Mouse (Mus musculus): ENCODE results near the gene Gm17482. TPM values are rescaled to one million over a fixed set of nuclear protein-coding genes. Genes with fewer than 3 reads are reported as not detected.

Gm17482 gene
- polyA plus RNA-seq, 2 experiments: not detected

GRCm38 (mm10) chr6:115255171-115255570, 28.0 kb downstream of the Gm17482 start:
- Histone ChIP-seq H3K9me3 (ENCODE audit: control insufficient read depth, low read length) (no peaks in the 10 kb centered on the region), H3K27ac (no peak overlapping the region), H3K9ac (replicated peaks) (no peak overlapping the region), H3K4me3 (ENCODE audit: insufficient read depth in 1 of 2, low read depth in 2 of 2, low read length in 2 of 2) (no peak overlapping the region), H3K27me3 (ENCODE audit: control insufficient read depth, insufficient read depth, low read length) (no peaks in the 10 kb centered on the region), H3K4me2 (ENCODE audit: low read depth) (no peak overlapping the region), H3K4me1 (replicated peaks; ENCODE audit: control insufficient read depth in 2 of 2, insufficient read depth in 2 of 2, low read length in 1 of 2) (no peaks in the 10 kb centered on the region), H3K36me3 (replicated peaks; ENCODE audit: control insufficient read depth, insufficient read depth, low read depth) (no peaks in the 10 kb centered on the region)
- ATAC-seq (ENCODE audit: insufficient read depth): no peak
- DNase-seq (ENCODE audit: low read depth in 3 of 3, low spot score in 3 of 3): no peak
- WGBS (ENCODE audit: insufficient replicate concordance): 55% methylated on average over 3 of the region's 3 CpGs
- no peak for TF ChIP-seq EP300 (IDR thresholded peaks at IDR 0.05; ENCODE audit: low read depth)
- TF ChIP-seq CTCF (IDR thresholded peaks at IDR 0.05; ENCODE audit: low read depth): no peak

DNA sequence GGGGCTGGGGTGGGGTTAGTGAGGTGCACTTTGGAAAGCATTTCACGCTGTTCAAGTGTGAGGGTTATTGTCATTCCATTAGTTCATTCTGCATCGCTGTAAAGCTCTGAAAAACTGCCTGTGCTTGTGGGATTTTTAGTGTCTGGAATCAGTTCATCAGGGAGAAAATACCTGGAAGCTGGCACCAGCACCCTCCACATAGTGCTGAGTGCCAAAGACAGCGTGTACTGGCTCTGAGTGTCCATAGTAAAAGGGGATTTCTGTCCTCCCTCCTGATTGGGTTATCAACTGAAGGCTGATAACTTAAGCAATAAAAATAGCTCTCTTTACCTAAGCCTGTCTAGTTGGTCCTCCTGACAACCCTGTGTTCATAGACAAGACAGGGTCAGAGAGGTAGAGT, 33.4 kb downstream of the Gm17482 start:
- H3K4me1 ChIP-seq (replicated peaks; ENCODE audit: control insufficient read depth in 2 of 2, insufficient read depth in 2 of 2, low read length in 1 of 2): no peaks in the 10 kb centered on the region

DNA sequence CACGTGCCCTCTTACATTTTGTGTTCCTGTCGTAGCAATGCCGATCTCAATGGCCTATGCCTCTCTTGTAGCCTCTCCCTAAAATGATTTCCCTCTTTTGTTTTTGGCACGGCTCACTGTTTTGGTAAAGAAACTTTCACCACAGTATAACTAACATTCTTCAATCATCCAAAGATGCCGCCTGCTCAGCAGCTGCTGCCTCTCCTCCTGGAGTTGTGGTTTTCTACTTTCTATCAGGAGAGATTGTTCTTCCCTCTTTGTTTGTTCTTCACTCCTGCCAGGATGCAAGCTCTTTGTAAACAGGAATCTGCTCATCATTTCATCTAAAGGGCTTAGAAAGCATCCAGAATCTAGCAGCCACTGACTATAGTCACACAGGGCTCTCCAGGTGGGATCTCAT, 39.6 kb downstream of the Gm17482 start:
- H3K4me2 ChIP-seq (ENCODE audit: low read depth): no peak overlapping the region
- no peak overlapping the region for H3K4me3 ChIP-seq (ENCODE audit: insufficient read depth in 1 of 2, low read depth in 2 of 2, low read length in 2 of 2)
- no peaks in the 10 kb centered on the region for H3K27me3 ChIP-seq (ENCODE audit: control insufficient read depth, insufficient read depth, low read length)
- H3K9me3 ChIP-seq (ENCODE audit: control insufficient read depth, low read length): no peaks in the 10 kb centered on the region
- DNase-seq (ENCODE audit: low read depth in 3 of 3, low spot score in 3 of 3): no peak
- TF ChIP-seq EP300 (IDR thresholded peaks at IDR 0.05; ENCODE audit: low read depth): no peak
- TF ChIP-seq CTCF (IDR thresholded peaks at IDR 0.05; ENCODE audit: low read depth): no peak
- ATAC-seq (ENCODE audit: insufficient read depth): no peak
- 58% methylated on average over 5 of the region's 5 CpGs for WGBS (ENCODE audit: insufficient replicate concordance)
- no peaks in the 10 kb centered on the region for H3K36me3 ChIP-seq (replicated peaks; ENCODE audit: control insufficient read depth, insufficient read depth, low read depth)
- no peak overlapping the region for H3K9ac ChIP-seq (replicated peaks)
- H3K27ac ChIP-seq: no peak overlapping the region
- H3K4me1 ChIP-seq (replicated peaks; ENCODE audit: control insufficient read depth in 2 of 2, insufficient read depth in 2 of 2, low read length in 1 of 2): peaks cover 0 to 3% of the 10 kb centered on the region in 2 experiments; a peak in 1 of 4 replicates

More for the DNA sequence above, 33.4 kb downstream of the Gm17482 start:
- no peak overlapping the region for H3K4me3 ChIP-seq (ENCODE audit: insufficient read depth in 1 of 2, low read depth in 2 of 2, low read length in 2 of 2)
- no peak overlapping the region for H3K27ac ChIP-seq
- H3K27me3 ChIP-seq (ENCODE audit: control insufficient read depth, insufficient read depth, low read length): no peaks in the 10 kb centered on the region
- H3K36me3 ChIP-seq (replicated peaks; ENCODE audit: control insufficient read depth, insufficient read depth, low read depth): no peaks in the 10 kb centered on the region
- no peak for TF ChIP-seq EP300 (IDR thresholded peaks at IDR 0.05; ENCODE audit: low read depth)
- no peak for ATAC-seq (ENCODE audit: insufficient read depth)
- DNase-seq (ENCODE audit: low read depth in 3 of 3, low spot score in 3 of 3): no peak
- 63% methylated on average over 3 of the region's 3 CpGs for WGBS (ENCODE audit: insufficient replicate concordance)
- no peak overlapping the region for H3K4me2 ChIP-seq (ENCODE audit: low read depth)
- H3K9ac ChIP-seq (replicated peaks): no peak overlapping the region
- no peaks in the 10 kb centered on the region for H3K9me3 ChIP-seq (ENCODE audit: control insufficient read depth, low read length)

DNA sequence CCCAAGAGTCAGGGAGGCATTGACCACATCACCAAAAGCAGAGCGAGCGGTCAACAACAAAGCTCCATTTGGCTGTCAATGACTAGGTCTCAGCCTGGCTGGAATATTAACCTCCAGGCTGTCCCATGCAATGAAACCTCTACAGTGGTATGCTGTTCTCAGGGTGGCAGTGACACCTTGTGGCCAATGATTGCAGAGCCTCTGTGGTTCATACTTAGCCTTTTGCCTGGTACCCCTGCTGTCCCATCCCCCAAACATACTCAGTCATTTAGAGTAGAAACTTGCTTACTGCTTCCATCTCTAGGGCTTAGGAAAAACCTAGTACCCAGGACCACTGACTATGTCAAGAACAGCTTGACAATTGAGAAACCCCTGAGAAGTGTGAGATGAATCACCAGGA, 40.8 kb downstream of the Gm17482 start:
- TF ChIP-seq EP300 (IDR thresholded peaks at IDR 0.05; ENCODE audit: low read depth): no peak
- peak; percentile 80 for TF ChIP-seq CTCF (IDR thresholded peaks at IDR 0.05; ENCODE audit: low read depth)
- Histone ChIP-seq H3K9me3 (ENCODE audit: control insufficient read depth, low read length) (no peaks in the 10 kb centered on the region), H3K27ac (no peak overlapping the region), H3K27me3 (ENCODE audit: control insufficient read depth, insufficient read depth, low read length) (no peaks in the 10 kb centered on the region), H3K4me2 (ENCODE audit: low read depth) (no peak overlapping the region), H3K9ac (replicated peaks) (no peak overlapping the region), H3K4me3 (ENCODE audit: insufficient read depth in 1 of 2, low read depth in 2 of 2, low read length in 2 of 2) (no peak overlapping the region), H3K4me1 (replicated peaks; ENCODE audit: control insufficient read depth in 2 of 2, insufficient read depth in 2 of 2, low read length in 1 of 2) (peaks cover 0 to 3% of the 10 kb centered on the region in 2 experiments; a peak in 1 of 4 replicates), H3K36me3 (replicated peaks; ENCODE audit: control insufficient read depth, insufficient read depth, low read depth) (no peaks in the 10 kb centered on the region)
- peak in 2 of 3 experiments; percentile 1 to 6 for DNase-seq (ENCODE audit: low read depth in 3 of 3, low spot score in 3 of 3)
- ATAC-seq (ENCODE audit: insufficient read depth): no peak
- 37% methylated on average over 2 of the region's 2 CpGs for WGBS (ENCODE audit: insufficient replicate concordance)

DNA sequence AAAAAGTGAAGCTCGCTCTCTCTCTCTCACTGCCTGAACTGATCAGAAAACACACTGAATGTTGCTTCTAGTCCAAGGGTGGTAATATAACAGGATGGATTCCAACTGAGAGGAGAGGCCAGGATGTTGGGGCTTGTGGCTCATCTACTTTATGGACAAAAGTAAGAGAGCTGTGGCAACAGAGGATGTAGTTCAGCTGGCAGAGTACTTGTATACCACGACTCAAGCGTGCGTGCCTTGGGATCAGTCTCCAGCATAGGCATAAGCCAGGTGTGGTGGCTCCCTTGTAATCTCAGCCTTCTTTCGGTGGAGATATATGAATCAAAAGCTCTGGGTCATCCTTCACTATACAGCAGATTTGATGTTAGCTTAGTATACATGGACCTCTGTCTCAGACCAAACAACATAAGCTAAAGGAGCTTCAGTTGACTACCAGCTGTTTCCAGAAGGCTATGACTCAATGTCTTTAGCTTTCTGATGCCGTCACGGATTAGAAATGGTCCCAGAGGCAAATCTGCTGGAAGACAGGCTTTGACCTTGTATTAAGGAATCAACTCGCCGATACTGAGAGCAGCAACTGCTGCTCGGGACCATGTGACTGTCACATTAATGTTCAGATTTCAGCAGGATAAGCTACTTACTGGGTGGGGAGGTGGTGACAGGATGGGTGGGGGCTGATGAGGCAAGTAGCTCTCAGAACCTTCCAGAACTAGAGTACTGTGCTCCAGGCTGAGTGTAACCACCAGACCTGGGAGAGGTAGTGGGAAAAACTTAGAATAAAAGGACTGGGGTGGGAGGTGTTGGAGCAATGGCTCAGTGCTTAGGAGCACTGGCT, 41.6 kb downstream of the Gm17482 start:
- no peak for ATAC-seq (ENCODE audit: insufficient read depth)
- TF ChIP-seq EP300 (IDR thresholded peaks at IDR 0.05; ENCODE audit: low read depth): no peak
- no peak for TF ChIP-seq CTCF (IDR thresholded peaks at IDR 0.05; ENCODE audit: low read depth)
- Histone ChIP-seq H3K4me1 (replicated peaks; ENCODE audit: control insufficient read depth in 2 of 2, insufficient read depth in 2 of 2, low read length in 1 of 2) (peaks cover 0 to 3% of the 10 kb centered on the region in 2 experiments; a peak in 1 of 4 replicates), H3K9me3 (ENCODE audit: control insufficient read depth, low read length) (no peaks in the 10 kb centered on the region), H3K27ac (no peak overlapping the region), H3K4me3 (ENCODE audit: insufficient read depth in 1 of 2, low read depth in 2 of 2, low read length in 2 of 2) (no peak overlapping the region), H3K27me3 (ENCODE audit: control insufficient read depth, insufficient read depth, low read length) (no peaks in the 10 kb centered on the region), H3K9ac (replicated peaks) (no peak overlapping the region), H3K4me2 (ENCODE audit: low read depth) (no peak overlapping the region), H3K36me3 (replicated peaks; ENCODE audit: control insufficient read depth, insufficient read depth, low read depth) (no peaks in the 10 kb centered on the region)
- 72% methylated on average over 10 of the region's 10 CpGs for WGBS (ENCODE audit: insufficient replicate concordance)
- DNase-seq (ENCODE audit: low read depth in 3 of 3, low spot score in 3 of 3): no peak

All from liver, embryonic 14.5 days (tissue).